Mouse (Mus musculus): Measurements from ENCODE around the gene BB287469. TPM values are rescaled to one million over a fixed set of nuclear protein-coding genes. Genes with fewer than 3 reads are reported as not detected.
"Not testable (repeated sequence)": the region's sequence is repeated elsewhere in the genome, so short reads cannot be mapped to it uniquely, and the experiment has no call there.

BB287469 gene
- not detected for total RNA-seq (2021)
- long read RNA-seq, experiment 1, result 0 reads
- long read RNA-seq, experiment 2, result 0 reads

DNA sequence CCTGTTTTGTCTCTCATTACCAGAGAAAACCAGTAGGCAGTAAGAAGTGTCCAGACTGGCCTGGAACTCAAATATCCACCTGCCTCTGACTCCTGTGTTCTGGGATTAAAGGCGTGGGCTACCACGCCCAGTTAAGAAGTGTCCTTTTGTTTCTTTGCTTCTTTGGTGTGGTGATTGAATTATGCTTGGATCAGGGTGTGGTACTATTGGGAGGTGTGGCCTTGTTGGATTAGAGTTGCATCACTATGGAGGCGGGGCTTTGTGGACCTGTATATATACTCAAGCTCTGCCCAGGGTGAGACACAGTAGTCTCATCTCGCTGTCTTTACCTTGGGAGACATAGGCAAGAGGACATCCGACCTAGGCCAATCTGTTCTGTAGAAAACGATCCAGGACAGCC lies at the start of gene BB287469:
TSS of gene BB287469 (plus strand) at position 301 of the 400 bp plus-strand sequence.
- DNase-seq, result not testable (repeated sequence)

DNA sequence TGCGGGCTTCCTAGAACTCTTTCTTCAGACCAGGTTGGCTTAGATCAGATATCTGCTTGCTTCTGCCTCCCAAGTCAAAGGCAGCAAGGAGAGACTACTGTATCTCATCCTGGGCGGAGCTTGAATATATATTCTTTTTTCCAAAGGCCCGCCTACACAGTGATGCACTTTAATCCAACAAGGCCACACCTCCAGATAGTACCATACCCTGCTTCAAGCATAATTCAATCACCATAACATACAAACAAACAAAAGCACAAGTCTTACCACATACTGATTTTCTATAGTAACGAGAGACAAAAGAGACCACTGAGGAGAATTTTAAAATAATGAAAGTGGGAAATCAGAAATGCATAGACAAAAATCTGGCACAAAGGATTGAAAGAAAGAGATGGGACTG lies 40.7 kb upstream of the BB287469 start, which contains the start of gene Gm21319:
TSS of gene Gm21319 (minus strand) at position 101 of the 400 bp plus-strand sequence.
- DNase-seq, result not testable (repeated sequence)

DNA sequence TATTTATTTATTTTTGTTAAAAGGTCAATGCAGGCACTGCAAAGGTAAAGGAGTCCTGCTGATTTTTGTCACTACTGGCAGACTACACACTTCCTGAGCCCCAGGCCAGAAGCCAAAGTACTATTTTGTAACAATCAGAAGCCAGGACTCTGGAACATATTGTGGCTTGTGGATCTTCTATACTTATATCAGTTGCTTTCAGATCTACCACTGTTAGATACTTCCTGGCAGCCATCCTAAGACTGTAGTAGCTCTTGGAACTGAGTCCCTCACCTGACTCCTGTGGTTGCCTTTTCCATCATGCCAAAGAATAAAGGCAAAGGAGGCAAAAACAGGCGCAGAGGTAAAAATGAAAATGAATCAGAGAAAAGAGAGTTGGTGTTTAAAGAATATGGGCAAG lies 21.2 kb upstream of the BB287469 start, which contains the start of gene Gm21936:
TSS of gene Gm21936 (plus strand) at position 301 of the 400 bp plus-strand sequence.
- not testable (repeated sequence) for DNase-seq

- not testable (repeated sequence) for DNase-seq
Measured at GRCm38 (mm10) chr12:87797971-87798370, 18.4 kb upstream of the BB287469 start.

DNA sequence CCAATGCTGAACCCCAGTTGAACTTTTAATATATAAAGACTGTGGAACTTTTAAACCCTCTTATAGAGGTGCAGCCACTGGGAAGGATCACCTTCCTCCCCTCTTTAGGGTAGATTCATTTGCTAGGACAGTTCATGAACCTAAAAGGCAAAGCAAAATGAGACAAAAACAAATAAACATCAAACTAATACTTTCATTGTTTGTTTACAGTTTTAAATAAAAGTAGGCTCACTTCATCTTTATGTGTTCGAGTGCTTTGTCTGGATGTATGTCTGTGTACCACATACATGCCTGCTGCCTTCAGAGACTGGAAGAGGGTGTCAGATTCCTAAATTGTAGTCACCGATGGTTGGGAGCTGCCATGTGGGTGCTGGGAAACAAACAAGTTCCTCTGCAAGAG lies 25.9 kb downstream of the BB287469 start, which contains the start of gene Gm2001:
TSS of gene Gm2001 (minus strand) at position 101 of the 400 bp plus-strand sequence.
- not testable (repeated sequence) for DNase-seq

GRCm38 (mm10) chr12:87850657-87851056 lies 34.3 kb downstream of the BB287469 start:
- not testable (repeated sequence) for DNase-seq

DNA sequence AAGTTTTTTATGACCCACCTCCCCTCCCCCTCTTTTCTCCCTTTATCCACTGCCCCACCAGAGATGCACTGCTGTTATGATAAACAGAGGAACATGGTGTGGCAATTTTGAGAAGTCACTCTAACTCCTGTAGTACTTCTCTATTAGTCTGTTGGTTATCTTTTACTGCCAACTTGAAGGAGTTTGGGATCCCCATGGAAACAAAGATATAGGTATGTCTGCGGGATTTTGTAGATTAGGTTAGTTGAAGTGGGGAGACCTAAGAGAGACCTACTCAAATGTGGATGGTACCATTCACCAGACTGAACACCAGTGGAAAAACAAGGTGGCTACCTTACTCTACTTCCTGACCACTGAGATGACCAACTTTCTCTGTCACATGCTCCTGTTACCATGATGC lies 39.7 kb downstream of the BB287469 start:
- not testable (repeated sequence) for DNase-seq

GRCm38 (mm10) chr12:87861740-87862692 lies 45.6 kb downstream of the BB287469 start:
- not testable (repeated sequence) for DNase-seq

DNA sequence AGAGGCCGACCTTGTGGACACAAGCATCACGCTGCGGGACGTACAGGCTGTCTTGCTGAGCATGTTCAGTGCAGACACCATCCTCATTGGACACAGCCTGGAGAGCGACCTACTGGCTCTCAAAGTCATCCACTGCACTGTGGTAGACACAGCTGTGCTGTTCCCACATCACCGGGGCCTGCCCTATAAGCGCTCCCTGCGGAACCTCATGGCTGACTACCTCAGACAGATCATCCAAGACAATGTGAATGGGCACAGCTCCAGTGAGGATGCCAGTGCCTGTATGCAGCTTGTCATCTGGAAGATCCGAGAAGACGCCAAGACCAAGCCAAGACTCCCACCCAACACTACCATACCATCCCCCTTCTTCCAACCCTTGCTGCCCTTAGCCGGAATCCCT lies 47.3 kb downstream of the BB287469 start:
- not testable (repeated sequence) for DNase-seq

- not testable (repeated sequence) for DNase-seq
Measured at GRCm38 (mm10) chr12:87864048-87864447, 47.7 kb downstream of the BB287469 start.

Other genes starting within 250 kb of the BB287469 start
- not detected for gene Oog1, start 213.9 kb upstream of the BB287469 start, total RNA-seq (2021)
- not detected for gene Gm4027, start 197.7 kb upstream of the BB287469 start, total RNA-seq (2021)
- not detected for gene Gm16381, start 172.0 kb upstream of the BB287469 start, total RNA-seq (2021)
- not detected for gene Gm21319, start 40.8 kb upstream of the BB287469 start, total RNA-seq (2021)
- not detected for gene Gm21936, start 21.1 kb upstream of the BB287469 start, total RNA-seq (2021)
- not detected for gene Gm2001, start 25.8 kb downstream of the BB287469 start, total RNA-seq (2021)
- not detected for gene Gm2016, start 57.5 kb downstream of the BB287469 start, total RNA-seq (2021)
- not detected for gene Gm2022, start 78.8 kb downstream of the BB287469 start, total RNA-seq (2021)
- gene Gm2035, start 103.3 kb downstream of the BB287469 start, total RNA-seq (2021), result not detected
- not detected for gene Gm2042, start 137.5 kb downstream of the BB287469 start, total RNA-seq (2021)
- gene Gm2075, start 195.3 kb downstream of the BB287469 start, total RNA-seq (2021), result not detected
- not detected for gene Gm6803, start 202.2 kb downstream of the BB287469 start, total RNA-seq (2021)
- gene Gm2056, start 210.4 kb downstream of the BB287469 start, total RNA-seq (2021), result not detected